Mouse (Mus musculus) MEL (cell line): Measurements from ENCODE around the gene Ncln. TPM values are rescaled to one million over a fixed set of nuclear protein-coding genes. Genes with fewer than 3 reads are reported as not detected.

Source experiments
- DNase-seq: peaks from one replicate; pipeline ENCODE4 v3.0.0; 2011; ENCODE audit warnings: low read depth, low spot score
- H3K27ac ChIP-seq: 2 replicates; pipeline ENCODE4 v1.5.1; 2012; ENCODE audit warnings: low read depth, mild to moderate bottlenecking, control low read depth, low read length, moderate library complexity; ENCODE audit not compliant: control insufficient read depth
- H3K27me3 ChIP-seq, 2 experiments: fragments of 150-350 bp in 1 of 2; sonication (generic) in 1 of 2; 2 replicates each; pipeline ENCODE4 v1.6.1; 2012; ENCODE audit warnings: low read length in 2 of 2, mild to moderate bottlenecking in 2 of 2, improper control_type of control experiment in 1 of 2, moderate library complexity in 1 of 2; ENCODE audit not compliant: insufficient read depth in 2 of 2, control insufficient read depth in 1 of 2
- H3K36me3 ChIP-seq, 2 experiments: 2 replicates each; pipeline ENCODE4 v1.6.1; 2012 to 2014; ENCODE audit warnings: low read length in 2 of 2, improper control_type of control experiment in 1 of 2, inconsistent platforms in 1 of 2, mild to moderate bottlenecking in 1 of 2; ENCODE audit not compliant: insufficient read depth in 2 of 2, control insufficient read depth in 1 of 2
- H3K4me1 ChIP-seq, 2 experiments: fragments of 150-350 bp in 1 of 2; sonication (generic) in 1 of 2; 2 replicates each; pipeline ENCODE4 v1.6.1; 2012; ENCODE audit warnings: low read length in 2 of 2, improper control_type of control experiment in 1 of 2, mild to moderate bottlenecking in 1 of 2; ENCODE audit not compliant: insufficient read depth in 2 of 2, control insufficient read depth in 1 of 2
- H3K4me3 ChIP-seq, 2 experiments: fragments of 150-350 bp in 1 of 2; sonication (generic) in 1 of 2; 2 replicates each; pipeline ENCODE4 v1.5.1; 2012; ENCODE audit warnings: low read depth in 2 of 2, low read length in 2 of 2, mild to moderate bottlenecking in 2 of 2, moderate library complexity in 2 of 2, control low read depth in 1 of 2, improper control_type of control experiment in 1 of 2; ENCODE audit not compliant: control insufficient read depth in 1 of 2, insufficient read depth in 1 of 2
- H3K79me2 ChIP-seq: 2 replicates; pipeline ENCODE4 v1.6.1; 2012; ENCODE audit warnings: mild to moderate bottlenecking, low read length, moderate library complexity; ENCODE audit not compliant: control insufficient read depth, poor library complexity, insufficient read depth
- H3K9ac ChIP-seq: 2 replicates; pipeline ENCODE4 v1.6.1; 2012; ENCODE audit warnings: low read depth, mild to moderate bottlenecking, control low read depth, low read length, moderate library complexity; ENCODE audit not compliant: control insufficient read depth, poor library complexity, severe bottlenecking
- H3K9me3 ChIP-seq: fragments of 150-350 bp; sonication (generic); replicated peaks from 2 replicates; pipeline ENCODE4 v1.6.1; 2012; ENCODE audit warnings: mild to moderate bottlenecking, low read length, improper control_type of control experiment, moderate library complexity; ENCODE audit not compliant: insufficient read depth
- CHD1 ChIP-seq: IDR thresholded peaks from 2 replicates; pipeline ENCODE4 v1.6.1; 2012; ENCODE audit warnings: low read depth, mild to moderate bottlenecking, inconsistent platforms, low read length, improper control_type of control experiment
- CHD2 ChIP-seq: IDR thresholded peaks from 2 replicates; pipeline ENCODE4 v1.6.1; 2011; ENCODE audit warnings: low read length, improper control_type of control experiment
- ELF1 ChIP-seq: IDR thresholded peaks from 2 replicates; pipeline ENCODE4 v1.6.1; 2014; ENCODE audit warnings: low read depth, mild to moderate bottlenecking, inconsistent platforms, low read length, improper control_type of control experiment, moderate library complexity
- GABPA ChIP-seq: IDR thresholded peaks from 2 replicates; pipeline ENCODE4 v1.6.1; 2012; ENCODE audit warnings: low read depth, mild to moderate bottlenecking, inconsistent platforms, low read length, improper control_type of control experiment, moderate library complexity
- GATA1 ChIP-seq: IDR thresholded peaks from 2 replicates; pipeline ENCODE4 v1.6.1; 2011; ENCODE audit warnings: low read depth, low read length, improper control_type of control experiment
- HCFC1 ChIP-seq: IDR thresholded peaks from 2 replicates; pipeline ENCODE4 v1.6.1; 2012; ENCODE audit warnings: low read depth, mild to moderate bottlenecking, inconsistent platforms, low read length, improper control_type of control experiment, moderate library complexity
- MAZ ChIP-seq: IDR thresholded peaks from 2 replicates; pipeline ENCODE4 v1.6.1; 2012; ENCODE audit warnings: low read depth, mild to moderate bottlenecking, inconsistent platforms, low read length, improper control_type of control experiment
- NELFE ChIP-seq: IDR thresholded peaks from 2 replicates; pipeline ENCODE4 v1.6.1; 2011; ENCODE audit warnings: low read depth, low read length, improper control_type of control experiment
- NRF1 ChIP-seq: IDR thresholded peaks from 2 replicates; pipeline ENCODE4 v1.6.1; 2014; ENCODE audit warnings: low read depth, mild to moderate bottlenecking, inconsistent platforms, low read length, improper control_type of control experiment, moderate library complexity; ENCODE audit not compliant: poor library complexity, insufficient read depth, severe bottlenecking
- RAD21 ChIP-seq: IDR thresholded peaks from 2 replicates; pipeline ENCODE4 v1.6.1; 2011; ENCODE audit warnings: mild to moderate bottlenecking, low read depth, low read length, improper control_type of control experiment
- SMC3 ChIP-seq: IDR thresholded peaks from 2 replicates; pipeline ENCODE4 v1.6.1; 2011; ENCODE audit warnings: low read depth, low read length, improper control_type of control experiment
- TAL1 ChIP-seq: IDR thresholded peaks from 2 replicates; pipeline ENCODE4 v1.6.1; 2012; ENCODE audit warnings: mild to moderate bottlenecking, inconsistent platforms, low read length, moderate library complexity, mixed read lengths
- TCF12 ChIP-seq: IDR thresholded peaks from 2 replicates; pipeline ENCODE4 v1.6.1; 2014; ENCODE audit warnings: low read depth, mild to moderate bottlenecking, inconsistent platforms, low read length, improper control_type of control experiment, moderate library complexity
- USF2 ChIP-seq, 2 experiments: IDR thresholded peaks; 2 replicates each; pipeline ENCODE4 v1.6.1; 2011 to 2012; ENCODE audit warnings: improper control_type of control experiment in 2 of 2, low read length in 2 of 2, borderline replicate concordance in 1 of 2, inconsistent platforms in 1 of 2, low read depth in 1 of 2, mild to moderate bottlenecking in 1 of 2; ENCODE audit not compliant: insufficient read depth in 1 of 2
- ZC3H11A ChIP-seq: IDR thresholded peaks from 2 replicates; pipeline ENCODE4 v1.6.1; 2012; ENCODE audit warnings: low read depth, mild to moderate bottlenecking, inconsistent platforms, low read length, improper control_type of control experiment
- ZMIZ1 ChIP-seq: IDR thresholded peaks from 2 replicates; pipeline ENCODE4 v1.6.1; 2012; ENCODE audit warnings: low read depth, mild to moderate bottlenecking, inconsistent platforms, low read length, improper control_type of control experiment, moderate library complexity
- ZNF384 ChIP-seq: IDR thresholded peaks from 2 replicates; pipeline ENCODE4 v1.6.1; 2012; ENCODE audit warnings: low read depth, mild to moderate bottlenecking, inconsistent platforms, low read length, improper control_type of control experiment
- polyA plus RNA-seq, 2 experiments: library from polyadenylated mRNA; stranded (reverse) in 1 of 2; unstranded in 1 of 2; fragments of >175 nt in 1 of 2; fragments of >200 nt in 1 of 2; gene quantifications; 2 replicates each; pipeline versions ENCODE4 v1.2.1 to v1.2.4; 2012; ENCODE audit warnings: low replicate concordance in 2 of 2, low read depth in 1 of 2; ENCODE audit not compliant: insufficient read length in 2 of 2, insufficient read depth in 1 of 2, missing spikeins in 1 of 2
- total RNA-seq: library from RNA; depleted of rRNA; stranded (reverse); fragments of 300-350 nt; gene quantifications from 2 replicates; pipeline ENCODE4 v1.2.3, GENCODE M21; 2012

Ncln gene
- total and polyA plus RNA-seq, 3 experiments: 136 to 276 (median 215) TPM

DNA sequence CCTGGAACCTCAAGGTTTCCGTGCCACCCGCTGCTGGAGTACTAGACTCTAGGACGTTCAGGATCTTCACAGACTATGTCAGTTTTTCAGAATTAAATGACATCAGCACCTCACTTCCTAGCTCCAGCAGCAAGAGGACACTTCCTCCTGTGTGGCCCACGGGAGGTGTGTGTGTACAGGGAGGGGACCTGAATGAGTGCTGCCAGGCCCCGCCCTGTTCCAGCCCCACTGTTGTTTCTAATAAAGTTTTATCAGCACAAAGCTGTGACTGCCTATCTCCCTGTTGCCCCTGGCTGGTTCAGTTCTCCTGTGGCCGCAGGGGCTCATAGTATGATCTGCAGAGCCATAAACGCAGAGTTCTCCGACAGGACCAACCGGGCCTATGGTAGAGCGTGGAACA lies 21.7 kb downstream of the Ncln start:
- Histone ChIP-seq H3K79me2 (no peaks in the 10 kb centered on the region), H3K9ac (no peak overlapping the region), H3K27me3 (no peaks in the 10 kb centered on the region), H3K27ac (no peak overlapping the region), H3K4me1 (no peaks in the 10 kb centered on the region), H3K9me3 (no peaks in the 10 kb centered on the region), H3K36me3 (no peaks in the 10 kb centered on the region), H3K4me3 (no peak overlapping the region)
- DNase-seq: peak; percentile 71
- TF ChIP-seq HCFC1: 0 out of 2 replicates have a peak, but pooled peaks have one; percentile 44
- TF ChIP-seq SMC3: no peak

GRCm38 (mm10) chr10:81473003-81473451 lies 23.2 kb downstream of the Ncln start:
- peak; percentile 32 for DNase-seq
- Histone ChIP-seq H3K4me3 (no peak overlapping the region), H3K27me3 (no peaks in the 10 kb centered on the region), H3K27ac (no peak overlapping the region), H3K36me3 (no peaks in the 10 kb centered on the region), H3K9me3 (no peaks in the 10 kb centered on the region), H3K4me1 (no peaks in the 10 kb centered on the region), H3K79me2 (no peaks in the 10 kb centered on the region), H3K9ac (no peak overlapping the region)
- TF ChIP-seq GATA1 (no peak), TCF12 (no peak), GABPA (no peak), USF2 (IDR thresholded peaks at IDR 0.05; ENCODE audit: borderline replicate concordance in 1 of 2, insufficient read depth in 1 of 2, low read depth in 1 of 2, low read length in 2 of 2) (no peak), TAL1 (no peak), ZNF384 (no peak), CHD1 (no peak), ELF1 (no peak), NELFE (no peak), CHD2 (no peak), RAD21 (no peak), MAZ (no peak), NRF1 (no peak), ZC3H11A (no peak), ZMIZ1 (no peak)
